Mouse (Mus musculus): ENCODE results near the gene Sqor. TPM values are rescaled to one million over a fixed set of nuclear protein-coding genes. Genes with fewer than 3 reads are reported as not detected.

Sqor gene
- polyA plus RNA-seq, 1 experiment from 2014 or later = 2.5 TPM

- Histone ChIP-seq H3K27me3 (peaks cover 40% of the 10 kb centered on the region), H3K27ac (replicated peaks) (no peak overlapping the region), H3K4me1 (replicated peaks) (peaks cover 9% of the 10 kb centered on the region), H3K4me3 (no peak overlapping the region), H3K36me3 (no peaks in the 10 kb centered on the region), H3K4me2 (no peak overlapping the region), H3K9me3 (no peaks in the 10 kb centered on the region), H3K9ac (no peak overlapping the region)
- ATAC-seq (ENCODE audit: low read depth) = no peak
- WGBS = 72% methylated on average over 3 of the region's 3 CpGs
Measured at GRCm38 (mm10) chr2:122762991-122763390, 2.0 kb upstream of the Sqor start.

GRCm38 (mm10) chr2:122764526-122764925 is 511 bp upstream of the Sqor start:
- Histone ChIP-seq H3K4me2 (peak overlapping the region; percentile 75; the same call in 1 of the 2 replicates), H3K4me3 (no peak overlapping the region), H3K9me3 (no peaks in the 10 kb centered on the region), H3K9ac (no peak overlapping the region), H3K4me1 (replicated peaks) (peaks cover 9% of the 10 kb centered on the region), H3K27ac (replicated peaks) (no peak overlapping the region), H3K36me3 (no peaks in the 10 kb centered on the region), H3K27me3 (peaks cover 40% of the 10 kb centered on the region)
- ATAC-seq (ENCODE audit: low read depth) = no peak
- 51% methylated on average over 6 of the region's 6 CpGs for WGBS

DNA sequence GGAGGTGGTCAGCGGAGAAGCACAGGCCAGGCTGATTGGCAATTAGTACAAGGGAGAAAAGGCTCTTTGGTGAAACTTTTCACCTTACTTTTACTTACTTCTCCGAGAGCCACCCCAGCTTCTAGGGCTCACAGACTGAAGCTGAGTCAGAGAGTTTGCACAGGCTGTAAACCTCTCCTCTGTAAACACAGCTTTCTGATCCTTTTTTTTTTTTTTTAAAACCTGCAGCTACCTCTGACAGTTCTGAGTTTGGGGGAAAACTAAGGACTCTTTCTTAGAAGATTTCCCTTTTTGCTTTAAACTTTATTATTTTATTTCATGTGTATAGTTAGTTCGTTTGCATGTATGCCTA is 733 bp downstream of the Sqor start:
- peak overlapping the region; percentile 40 for H3K4me3 ChIP-seq
- 27% methylated on average over 3 of the region's 3 CpGs for WGBS

DNA sequence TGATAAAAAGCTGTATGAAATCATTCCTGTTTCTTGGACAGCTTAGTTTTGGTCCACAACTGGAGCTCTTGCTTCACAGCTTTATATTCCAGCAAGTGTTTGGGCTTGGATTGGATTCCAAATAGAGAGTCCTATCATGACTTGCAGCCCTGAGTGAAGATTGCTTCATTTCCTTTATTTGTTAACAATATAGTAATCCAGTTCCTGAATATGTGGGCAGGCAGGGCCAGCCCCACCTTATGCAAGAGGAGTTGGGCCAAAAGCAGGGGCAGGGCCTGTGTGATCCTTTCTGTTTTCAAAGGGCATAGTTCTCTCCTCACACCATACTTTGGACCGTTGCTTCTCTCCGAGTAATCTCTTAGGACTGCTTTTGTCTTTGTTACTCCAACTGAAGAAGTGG is 6.0 kb downstream of the Sqor start:
- WGBS = 79% methylated on average over 2 of the region's 2 CpGs
- peaks cover 10% of the 10 kb centered on the region for H3K27me3 ChIP-seq
- no peak for ATAC-seq (ENCODE audit: low read depth)

More for the DNA sequence above, 733 bp downstream of the Sqor start:
- Histone ChIP-seq H3K27me3 (peaks cover 40% of the 10 kb centered on the region), H3K27ac (replicated peaks) (no peak overlapping the region), H3K4me2 (peak overlapping the region; percentile 75), H3K9me3 (no peaks in the 10 kb centered on the region), H3K36me3 (no peaks in the 10 kb centered on the region), H3K4me1 (replicated peaks) (peaks cover 9% of the 10 kb centered on the region), H3K9ac (no peak overlapping the region)
- no peak for ATAC-seq (ENCODE audit: low read depth)

DNA sequence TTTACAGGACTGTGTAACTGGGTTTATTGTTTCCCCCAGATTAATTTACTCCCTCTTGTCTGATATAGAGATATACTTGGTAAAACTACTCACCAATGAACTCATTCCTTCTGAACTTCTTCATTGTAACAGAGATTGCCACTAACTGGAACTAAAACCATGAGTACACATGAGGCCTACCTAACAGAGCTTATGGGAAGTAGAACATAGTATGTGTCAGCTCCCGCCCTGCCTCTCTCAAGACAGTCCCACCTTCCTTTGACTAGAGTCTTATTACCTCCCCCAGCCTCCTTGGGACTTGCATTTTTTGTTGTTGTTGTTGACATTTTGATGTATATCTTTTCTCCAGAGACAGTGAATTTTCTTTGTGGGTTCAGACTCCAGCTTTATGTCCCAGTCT is 7.9 kb downstream of the Sqor start:
- no peak for ATAC-seq (ENCODE audit: low read depth)
- Histone ChIP-seq H3K4me3 (no peak overlapping the region), H3K9me3 (no peaks in the 10 kb centered on the region), H3K27me3 (no peaks in the 10 kb centered on the region), H3K9ac (no peak overlapping the region), H3K36me3 (no peaks in the 10 kb centered on the region), H3K4me1 (replicated peaks) (no peaks in the 10 kb centered on the region), H3K27ac (replicated peaks) (no peak overlapping the region), H3K4me2 (no peak overlapping the region)
- WGBS = 84% methylated on average over 1 of the region's 1 CpGs

More for the DNA sequence above, 6.0 kb downstream of the Sqor start:
- Histone ChIP-seq H3K4me2 (no peak overlapping the region), H3K9ac (no peak overlapping the region), H3K36me3 (no peaks in the 10 kb centered on the region), H3K4me1 (replicated peaks) (no peaks in the 10 kb centered on the region), H3K9me3 (no peaks in the 10 kb centered on the region), H3K27ac (replicated peaks) (no peak overlapping the region), H3K4me3 (no peak overlapping the region)

GRCm38 (mm10) chr2:122775491-122775890 is 10.5 kb downstream of the Sqor start:
- no peak for ATAC-seq (ENCODE audit: low read depth)
- no peaks in the 10 kb centered on the region for H3K9me3 ChIP-seq
- WGBS = 80% methylated on average over 1 of the region's 1 CpGs
- H3K27me3 ChIP-seq = no peaks in the 10 kb centered on the region
- no peak overlapping the region for H3K9ac ChIP-seq
- no peaks in the 10 kb centered on the region for H3K4me1 ChIP-seq (replicated peaks)
- H3K4me2 ChIP-seq = no peak overlapping the region
- no peaks in the 10 kb centered on the region for H3K36me3 ChIP-seq
- H3K4me3 ChIP-seq = no peak overlapping the region
- no peak overlapping the region for H3K27ac ChIP-seq (replicated peaks)

DNA sequence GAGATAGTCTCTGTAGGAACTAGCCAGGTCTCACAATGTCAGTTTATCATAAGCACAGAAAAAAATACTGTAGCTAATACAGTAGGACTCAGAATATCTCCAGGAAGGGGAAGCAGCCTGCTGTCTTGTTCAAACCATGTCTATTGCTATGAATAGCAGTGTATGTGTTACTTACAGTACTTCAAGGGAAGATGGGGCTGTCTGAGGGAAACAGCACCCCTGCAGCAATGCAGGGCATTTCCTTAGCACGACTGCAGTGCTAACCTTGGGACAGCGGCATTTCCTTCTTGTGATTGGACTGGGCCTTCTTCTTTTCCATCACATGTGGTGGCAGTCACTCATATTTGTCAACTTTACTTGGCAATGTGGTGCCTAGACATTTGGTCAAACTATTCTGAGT is 11.8 kb downstream of the Sqor start:
- no peak for ATAC-seq (ENCODE audit: low read depth)
- H3K4me2 ChIP-seq = no peak overlapping the region
- WGBS = 74% methylated on average over 2 of the region's 2 CpGs

DNA sequence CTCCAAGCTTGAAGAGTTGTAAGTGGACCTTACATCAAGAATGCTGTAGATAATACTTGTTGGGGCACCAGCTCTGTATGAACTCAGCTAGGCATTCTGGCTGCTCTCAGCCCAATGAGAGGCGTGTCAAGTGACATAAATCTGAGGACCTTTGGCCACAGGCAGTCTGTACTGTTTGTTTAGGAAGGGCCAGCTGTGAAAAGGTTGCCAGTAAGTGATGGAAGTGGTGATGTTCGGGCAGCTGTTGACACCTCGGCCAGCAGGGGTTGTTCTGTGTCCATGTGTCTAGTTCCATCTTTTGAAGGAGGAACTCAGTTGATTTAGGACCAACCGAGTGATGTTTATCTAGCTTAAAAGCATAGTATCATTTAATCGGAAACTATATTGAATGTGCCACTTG is 14.9 kb downstream of the Sqor start:
- H3K4me1 ChIP-seq (replicated peaks) = no peaks in the 10 kb centered on the region
- no peaks in the 10 kb centered on the region for H3K36me3 ChIP-seq
- WGBS = 44% methylated on average over 5 of the region's 5 CpGs
- H3K4me2 ChIP-seq = no peak overlapping the region
- H3K4me3 ChIP-seq = no peak overlapping the region
- no peak overlapping the region for H3K9ac ChIP-seq
- ATAC-seq (ENCODE audit: low read depth) = no peak
- no peaks in the 10 kb centered on the region for H3K27me3 ChIP-seq
- no peaks in the 10 kb centered on the region for H3K9me3 ChIP-seq
- no peak overlapping the region for H3K27ac ChIP-seq (replicated peaks)

More for the DNA sequence above, 11.8 kb downstream of the Sqor start:
- Histone ChIP-seq H3K4me3 (no peak overlapping the region), H3K4me1 (replicated peaks) (no peaks in the 10 kb centered on the region), H3K9ac (no peak overlapping the region), H3K9me3 (no peaks in the 10 kb centered on the region), H3K27me3 (no peaks in the 10 kb centered on the region), H3K36me3 (no peaks in the 10 kb centered on the region), H3K27ac (replicated peaks) (no peak overlapping the region)

GRCm38 (mm10) chr2:122780447-122780846 is 15.4 kb downstream of the Sqor start:
- H3K4me3 ChIP-seq = no peak overlapping the region
- no peaks in the 10 kb centered on the region for H3K36me3 ChIP-seq
- H3K4me1 ChIP-seq (replicated peaks) = no peaks in the 10 kb centered on the region
- no peaks in the 10 kb centered on the region for H3K27me3 ChIP-seq
- no peaks in the 10 kb centered on the region for H3K9me3 ChIP-seq
- H3K4me2 ChIP-seq = no peak overlapping the region
- 64% methylated on average over 3 of the region's 3 CpGs for WGBS
- H3K27ac ChIP-seq (replicated peaks) = no peak overlapping the region
- no peak overlapping the region for H3K9ac ChIP-seq
- no peak for ATAC-seq (ENCODE audit: low read depth)

DNA sequence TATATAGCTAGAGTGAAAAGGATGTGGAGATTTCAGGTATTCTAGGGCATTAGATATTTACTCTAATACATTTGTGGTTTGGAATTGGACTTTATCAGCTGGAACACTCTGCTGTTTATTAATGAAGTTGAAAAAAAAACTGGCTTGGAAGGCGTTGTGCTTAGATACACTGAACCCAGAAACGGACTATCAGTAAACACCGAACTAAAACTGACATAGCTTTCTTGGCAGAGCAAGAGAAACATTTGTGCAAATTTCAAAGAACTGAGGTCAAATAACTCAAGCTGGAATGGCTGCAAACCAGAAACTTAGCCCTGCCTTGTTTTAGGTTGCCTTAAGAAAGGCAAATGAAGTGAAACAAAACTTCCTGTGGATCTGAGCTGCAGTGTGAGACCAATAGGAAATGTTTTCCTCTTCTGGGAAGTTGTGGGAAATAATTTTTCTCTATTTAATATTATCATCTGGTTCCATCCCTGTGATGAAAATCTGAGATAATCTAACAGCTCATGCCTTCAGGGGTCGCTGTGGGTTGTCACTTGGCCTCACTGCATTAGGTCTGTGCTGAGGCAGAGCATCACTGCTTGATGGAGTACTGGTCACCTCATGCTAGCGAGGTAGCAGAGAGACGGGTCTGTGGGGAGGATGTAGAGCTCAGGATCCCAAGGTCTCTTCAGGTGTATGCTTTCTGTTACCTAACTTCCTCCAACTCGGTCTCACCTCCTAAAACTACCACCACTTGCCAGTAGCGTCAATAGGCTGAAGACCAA is 16.7 kb downstream of the Sqor start:
- no peaks in the 10 kb centered on the region for H3K9me3 ChIP-seq
- no peak overlapping the region for H3K4me2 ChIP-seq
- H3K36me3 ChIP-seq = no peaks in the 10 kb centered on the region

DNA sequence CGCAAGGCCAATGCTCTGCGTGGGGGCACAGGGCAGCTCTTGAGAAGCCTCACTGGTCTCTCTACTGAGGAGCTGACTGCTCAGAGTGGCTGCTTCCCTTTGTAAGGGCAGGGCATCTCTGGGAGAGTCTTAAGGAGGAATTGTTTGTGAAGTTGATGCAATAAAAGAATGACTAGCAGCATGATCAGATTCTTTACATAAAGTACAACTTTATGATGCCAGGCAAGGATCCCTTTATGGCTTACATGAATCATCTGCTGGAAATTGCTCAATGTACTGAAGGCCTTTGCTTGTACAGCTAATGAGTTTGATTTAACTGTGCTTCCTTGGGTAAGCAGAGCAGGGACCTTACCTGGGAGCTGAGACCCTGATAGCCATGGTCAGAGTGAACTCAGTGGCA is 18.7 kb downstream of the Sqor start:
- Histone ChIP-seq H3K9ac (no peak overlapping the region), H3K4me1 (replicated peaks) (no peaks in the 10 kb centered on the region), H3K4me2 (no peak overlapping the region), H3K27me3 (no peaks in the 10 kb centered on the region), H3K4me3 (no peak overlapping the region), H3K27ac (replicated peaks) (no peak overlapping the region), H3K9me3 (no peaks in the 10 kb centered on the region), H3K36me3 (no peaks in the 10 kb centered on the region)
- no peak for ATAC-seq (ENCODE audit: low read depth)
- 91% methylated on average over 2 of the region's 2 CpGs for WGBS

More for the DNA sequence above, 16.7 kb downstream of the Sqor start:
- no peaks in the 10 kb centered on the region for H3K27me3 ChIP-seq
- no peak overlapping the region for H3K9ac ChIP-seq
- 78% methylated on average over 8 of the region's 8 CpGs for WGBS
- ATAC-seq (ENCODE audit: low read depth) = no peak
- H3K4me3 ChIP-seq = no peak overlapping the region
- no peak overlapping the region for H3K27ac ChIP-seq (replicated peaks)
- no peaks in the 10 kb centered on the region for H3K4me1 ChIP-seq (replicated peaks)

- H3K4me3 ChIP-seq = no peak overlapping the region
- H3K4me1 ChIP-seq (replicated peaks) = no peaks in the 10 kb centered on the region
- WGBS = 92% methylated on average over 3 of the region's 3 CpGs
- ATAC-seq (ENCODE audit: low read depth) = no peak
- H3K36me3 ChIP-seq = no peaks in the 10 kb centered on the region
- no peak overlapping the region for H3K4me2 ChIP-seq
- H3K27me3 ChIP-seq = no peaks in the 10 kb centered on the region
- no peak overlapping the region for H3K9ac ChIP-seq
- H3K27ac ChIP-seq (replicated peaks) = no peak overlapping the region
- no peaks in the 10 kb centered on the region for H3K9me3 ChIP-seq
Measured at GRCm38 (mm10) chr2:122784701-122785100, 19.7 kb downstream of the Sqor start.

GRCm38 (mm10) chr2:122786167-122786566 is 21.1 kb downstream of the Sqor start:
- H3K4me1 ChIP-seq (replicated peaks) = no peaks in the 10 kb centered on the region
- H3K4me3 ChIP-seq = no peak overlapping the region
- H3K9ac ChIP-seq = no peak overlapping the region
- H3K36me3 ChIP-seq = no peaks in the 10 kb centered on the region
- H3K27me3 ChIP-seq = no peaks in the 10 kb centered on the region
- H3K27ac ChIP-seq (replicated peaks) = no peak overlapping the region
- no peak for ATAC-seq (ENCODE audit: low read depth)
- no peaks in the 10 kb centered on the region for H3K9me3 ChIP-seq
- 73% methylated on average over 2 of the region's 2 CpGs for WGBS
- H3K4me2 ChIP-seq = no peak overlapping the region
